Mouse (Mus musculus) bone marrow macrophage, adult 2 months (primary cell): ENCODE results near the gene Babam2.

Experiments used
- CTCF ChIP-seq: IDR thresholded peaks from 2 replicates; pipeline ENCODE4 v1.5.1; 2012; ENCODE audit warnings: low read depth, mild to moderate bottlenecking, low read length, moderate library complexity
- POLR2A ChIP-seq: IDR thresholded peaks from 2 replicates; pipeline ENCODE4 v1.6.1; 2012; ENCODE audit warnings: mild to moderate bottlenecking, low read depth, low read length, borderline replicate concordance

GRCm38 (mm10) chr5:31916241-31916640 lies 218.8 kb downstream of the Babam2 start:
- TF ChIP-seq CTCF (no peak), POLR2A (no peak)
